Mouse (Mus musculus) gastrocnemius, postnatal 10 days (tissue): Measurements from ENCODE around the gene Pttg1. TPM values are rescaled to one million over a fixed set of nuclear protein-coding genes. Genes with fewer than 3 reads are reported as not detected.
A peak's percentile ranks its signal among the peaks of the same experiment; 100 is the strongest.

Source experiments
- DNase-seq: peaks from one replicate; pipeline ENCODE4 v3.0.0; 2021; ENCODE audit warnings: mixed read lengths
- long read RNA-seq, 2 experiments: library from polyadenylated mRNA; stranded (forward); transcript quantifications; one replicate each; pipeline ENCODE4 v2.0.0; 2021
- total RNA-seq, 2 experiments: library from RNA; stranded (reverse); gene quantifications; 2 replicates each; pipeline ENCODE4 v1.2.3; 2021

Pttg1 gene
- total RNA-seq, result 10 to 100 TPM; 21.9 to 23.3 TPM
- long read RNA-seq, experiment 1, transcript Pttg1-206 (5 exons, 948 nt), result major isoform, 8 of 17 reads
- long read RNA-seq, experiment 1, transcript Pttg1-202 (6 exons, 741 nt), result minor isoform, 5 of 17 reads
- long read RNA-seq, experiment 1, partial matches to known transcripts, result 1 of 17 reads
- long read RNA-seq, experiment 1, other reads (novel, unspliced or antisense), result 0 of 17 reads
- long read RNA-seq, experiment 2, transcript Pttg1-206 (5 exons, 948 nt), result major isoform, 14 of 19 reads
- long read RNA-seq, experiment 2, partial matches to known transcripts, result 0 of 19 reads
- long read RNA-seq, experiment 2, other reads (novel, unspliced or antisense), result 1 of 19 reads

GRCm38 (mm10) chr11:43425824-43426413, at the start of gene Pttg1:
Gene Pttg1 (minus strand): TSS chr11:43426251.
- peak; percentile 61 for DNase-seq

DNA sequence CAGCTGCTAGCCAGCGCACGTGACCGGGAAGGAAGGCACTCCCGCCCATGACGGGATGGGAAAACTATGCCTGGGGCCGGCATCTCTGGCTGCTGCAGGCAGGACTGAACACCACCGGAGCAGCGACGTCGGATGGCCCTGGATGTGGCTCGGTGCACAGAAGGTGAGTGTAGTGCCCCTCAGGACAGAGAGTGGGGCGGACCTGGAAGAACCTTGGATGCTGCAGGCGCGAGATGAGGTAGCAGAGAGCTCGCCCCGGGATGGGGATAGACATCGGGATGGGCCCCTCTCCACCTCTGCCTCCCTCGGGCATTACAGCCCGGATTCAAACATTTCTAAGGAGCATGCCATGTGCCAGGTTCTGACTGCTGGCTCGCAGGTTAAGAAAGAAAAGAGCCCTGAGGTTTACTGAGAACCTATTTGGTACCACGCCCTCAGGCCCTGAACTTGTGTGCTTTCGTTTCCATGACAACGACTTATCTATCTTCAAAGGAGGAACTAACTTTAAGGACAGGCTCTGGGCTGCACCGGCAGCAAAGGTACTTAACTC, 48.2 kb upstream of the Pttg1 start, which contains the start of gene C1qtnf2:
Gene C1qtnf2, plus strand, starts transcription at position 52 of the 550 bp plus-strand sequence.
- peak; percentile 63 for DNase-seq

DNA sequence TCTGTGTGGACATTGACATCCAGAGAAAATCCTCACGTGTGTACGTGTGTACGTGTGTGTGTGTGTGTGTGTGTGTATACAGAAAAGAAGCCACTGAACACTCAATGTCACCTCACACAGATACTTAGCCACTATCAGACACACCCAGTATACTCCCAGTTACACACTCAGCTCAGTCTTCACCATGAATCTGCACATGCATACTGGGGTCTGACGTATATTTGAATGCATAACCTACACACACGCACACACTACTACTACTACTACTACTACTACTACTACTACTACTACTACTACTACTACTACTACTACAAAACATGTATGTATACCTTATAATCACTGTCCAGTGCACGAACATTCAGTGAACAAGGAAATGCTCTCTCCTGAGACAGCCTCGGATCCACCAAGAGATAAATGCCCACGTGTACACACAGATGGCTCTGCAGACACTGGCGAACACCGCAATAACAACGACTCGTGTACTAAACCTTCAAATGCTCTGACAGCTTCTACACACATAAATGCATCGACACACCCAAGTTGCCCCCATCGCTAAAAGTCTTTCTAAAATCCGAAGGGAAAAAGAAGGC, 47.7 kb upstream of the Pttg1 start:
- no peak for DNase-seq

GRCm38 (mm10) chr11:43473115-43473514, 47.1 kb upstream of the Pttg1 start:
- DNase-seq, result no peak

- DNase-seq, result no peak
Observed at GRCm38 (mm10) chr11:43470881-43471820, 45.1 kb upstream of the Pttg1 start.

GRCm38 (mm10) chr11:43470118-43470517, 44.1 kb upstream of the Pttg1 start:
- no peak for DNase-seq

- DNase-seq, result no peak
Observed at GRCm38 (mm10) chr11:43463204-43463603, 37.2 kb upstream of the Pttg1 start.

GRCm38 (mm10) chr11:43452266-43452665, 26.2 kb upstream of the Pttg1 start:
- DNase-seq, result no peak

DNA sequence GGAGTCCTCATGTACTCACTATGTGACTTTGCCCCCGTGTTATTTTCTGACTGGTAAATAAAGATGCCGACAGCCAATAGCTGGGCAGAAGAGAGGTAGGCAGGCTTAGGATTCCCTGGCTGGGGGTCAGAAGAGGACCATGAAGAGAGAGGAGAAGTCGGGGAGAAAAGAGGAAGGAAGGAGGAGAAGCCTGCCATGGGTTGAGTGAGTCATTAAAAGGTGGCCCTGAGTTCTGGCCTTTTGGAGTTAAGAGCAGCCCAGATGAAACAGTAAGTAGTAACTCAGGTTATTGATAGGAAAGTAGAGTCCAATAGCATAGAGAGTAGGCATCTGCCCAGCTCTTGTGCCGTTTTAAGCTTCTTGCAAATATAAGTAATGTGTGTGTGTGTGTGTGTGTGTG, 25.3 kb upstream of the Pttg1 start:
- DNase-seq, result no peak

- DNase-seq, result no peak
Observed at GRCm38 (mm10) chr11:43449916-43450315, 23.9 kb upstream of the Pttg1 start.

- no peak for DNase-seq
Observed at GRCm38 (mm10) chr11:43443183-43443582, 17.1 kb upstream of the Pttg1 start.

- no peak for DNase-seq
Observed at GRCm38 (mm10) chr11:43441121-43441520, 15.1 kb upstream of the Pttg1 start.

- no peak for DNase-seq
Observed at GRCm38 (mm10) chr11:43434024-43434407, 8.0 kb upstream of the Pttg1 start.

DNA sequence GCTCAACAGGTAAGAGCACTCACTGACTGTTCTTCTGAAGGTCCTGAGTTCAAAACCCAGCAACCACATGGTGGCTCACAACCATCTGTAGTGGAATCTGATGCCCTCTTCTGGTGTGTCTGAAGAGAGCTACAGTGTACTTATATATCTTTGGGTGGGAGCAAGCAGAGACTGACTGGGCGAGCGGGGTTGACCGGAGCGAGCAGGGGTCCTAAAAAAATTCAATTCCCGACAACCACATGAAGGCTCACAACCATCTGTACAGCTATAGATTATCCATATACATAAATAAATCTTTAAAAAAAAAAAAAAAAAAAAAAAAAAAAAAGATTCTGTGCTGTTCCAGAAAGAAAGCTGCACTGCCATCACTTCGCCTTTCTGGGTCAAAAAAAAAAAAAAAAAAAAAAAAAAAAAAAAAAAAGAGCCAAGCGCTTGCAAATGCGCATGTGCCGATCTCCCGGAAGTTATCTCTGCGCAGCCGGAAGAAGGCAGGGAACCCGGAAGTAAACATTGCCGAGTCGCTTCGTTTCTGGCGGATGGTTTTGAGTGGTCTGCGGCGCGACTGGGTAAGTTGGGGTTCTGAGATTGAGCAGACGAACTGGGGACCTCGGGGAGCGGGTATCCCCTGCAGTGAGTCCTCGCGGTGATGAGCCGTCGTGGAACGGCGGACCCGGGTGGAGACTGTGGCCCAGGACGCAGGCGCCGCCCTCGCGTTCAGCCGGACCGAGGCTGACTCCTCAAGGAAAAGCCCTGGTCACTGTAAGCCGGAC, 7.4 kb upstream of the Pttg1 start, which contains the start of gene Slu7:
Gene Slu7, plus strand, starts transcription at position 491 of the 770 bp plus-strand sequence.
- peak; percentile 67 for DNase-seq

DNA sequence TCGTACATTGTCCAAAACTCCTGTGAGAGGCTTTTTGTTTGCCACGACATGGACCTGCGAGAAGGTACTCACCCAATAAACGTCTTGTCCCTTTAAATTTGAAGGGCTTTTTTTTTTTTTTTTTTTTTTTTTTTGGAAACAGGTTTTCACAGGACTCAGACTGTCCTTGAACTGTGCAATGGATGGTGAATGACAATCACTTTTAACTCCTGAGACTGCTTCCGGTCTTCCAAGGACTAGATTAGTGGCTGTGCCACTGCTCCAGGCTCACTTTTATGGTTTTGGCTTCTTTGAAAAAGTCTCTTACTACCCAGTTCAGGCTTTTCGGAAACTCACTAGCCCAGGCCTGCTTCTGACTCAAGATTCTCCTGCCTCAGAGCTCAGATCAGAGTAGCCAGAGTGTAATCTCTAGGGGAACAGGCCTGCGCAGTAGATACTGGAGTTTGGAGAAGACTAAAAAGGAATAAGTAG, 398 bp upstream of the Pttg1 start:
- DNase-seq, result no peak

DNA sequence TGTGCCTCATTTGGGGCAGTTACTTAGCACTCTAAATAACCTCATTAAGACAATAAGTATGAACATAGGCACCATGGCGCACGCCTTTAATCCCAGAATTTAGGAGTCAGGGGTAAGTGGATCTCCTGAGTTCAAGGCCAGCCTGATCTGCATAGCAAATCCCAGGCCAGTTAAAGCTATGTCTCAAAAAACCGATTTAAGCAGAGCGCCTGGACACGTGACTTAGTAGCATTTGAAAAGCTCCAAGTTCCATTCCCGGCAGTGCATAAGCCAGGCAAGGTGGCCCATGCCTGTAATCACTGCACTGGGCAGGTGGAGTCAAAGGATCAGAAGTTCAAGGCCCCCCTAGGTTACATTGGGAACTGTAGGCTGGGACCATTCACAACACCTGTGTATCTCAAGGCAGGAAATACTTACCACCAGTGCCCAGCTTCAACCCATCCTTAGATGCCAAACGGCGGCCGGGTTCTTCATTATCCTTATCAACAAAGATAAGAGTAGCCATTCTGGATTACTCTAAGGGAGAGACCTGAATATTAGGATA, 813 bp downstream of the Pttg1 start:
- DNase-seq, result no peak

- DNase-seq, result no peak
Observed at GRCm38 (mm10) chr11:43424386-43424785, 1.7 kb downstream of the Pttg1 start.

- DNase-seq, result no peak
Observed at GRCm38 (mm10) chr11:43417201-43417600, 8.8 kb downstream of the Pttg1 start.

DNA sequence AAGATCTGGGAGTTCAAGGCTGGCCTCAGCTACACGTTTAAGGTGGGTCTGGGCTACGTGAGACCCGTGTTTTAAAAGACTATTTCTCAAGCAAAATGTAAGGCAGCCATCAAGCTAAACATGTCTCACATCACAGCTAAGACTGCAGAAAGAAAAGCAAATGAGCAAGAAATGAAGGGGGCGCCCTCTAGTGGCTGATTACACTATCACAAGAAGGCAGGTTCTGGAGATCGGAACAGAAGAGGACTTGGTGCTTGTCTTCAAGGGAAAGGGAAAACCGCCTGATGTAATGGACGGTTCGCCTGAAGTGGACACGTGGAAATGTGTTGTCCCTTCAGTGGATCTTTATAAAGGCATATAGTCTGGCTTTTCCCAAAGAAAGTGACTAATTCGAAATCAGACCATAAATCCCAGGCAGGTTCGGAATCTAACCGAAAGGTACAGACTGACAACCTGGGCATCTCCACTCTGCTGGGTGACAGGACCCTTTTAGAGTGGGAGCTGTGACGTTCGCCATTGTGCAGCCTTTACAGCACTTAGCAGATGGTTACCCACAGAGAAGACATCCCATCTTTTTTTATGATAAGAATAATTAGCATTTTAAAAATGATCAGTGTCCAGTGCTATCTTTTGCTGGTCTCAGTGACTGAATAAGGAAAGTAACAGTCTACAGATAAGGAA, 13.1 kb downstream of the Pttg1 start:
- peak; percentile 77 for DNase-seq

GRCm38 (mm10) chr11:43411413-43411812, 14.6 kb downstream of the Pttg1 start:
- peak; percentile 61 for DNase-seq
